Mouse (Mus musculus) heart, embryonic 11.5 days (tissue): ENCODE data around the gene A230050P20Rik. TPM values are rescaled to one million over a fixed set of nuclear protein-coding genes. Genes with fewer than 3 reads are reported as not detected.
A peak's percentile ranks its signal among the peaks of the same experiment; 100 is the strongest.

Experiments used
- ATAC-seq: fragments of 200-750 bp; cut with Nextera tagmentation; replicated peaks from 2 replicates; pipeline ENCODE4 v1.8.0; 2017; ENCODE audit warnings: moderate library complexity; ENCODE audit not compliant: insufficient number of reproducible peaks, low FRiP score, low TSS enrichment
- H3K27ac ChIP-seq: fragments of 300-500 bp; sonication (generic); 2 replicates; pipeline ENCODE4 v1.5.1; 2014; ENCODE audit warnings: mild to moderate bottlenecking, low read depth, low read length
- H3K27me3 ChIP-seq: fragments of 300-500 bp; sonication (generic); 2 replicates; pipeline ENCODE4 v1.6.1; 2014; ENCODE audit warnings: mild to moderate bottlenecking, low read length, mixed read lengths; ENCODE audit not compliant: control insufficient read depth, insufficient read depth
- H3K36me3 ChIP-seq: fragments of 300-500 bp; sonication (generic); 2 replicates; pipeline ENCODE4 v1.6.1; 2014; ENCODE audit warnings: mild to moderate bottlenecking, low read length, moderate library complexity, mixed read lengths; ENCODE audit not compliant: control insufficient read depth, insufficient read depth
- H3K4me1 ChIP-seq: fragments of 300-500 bp; sonication (generic); 2 replicates; pipeline ENCODE4 v1.6.1; 2014; ENCODE audit warnings: low read length; ENCODE audit not compliant: control insufficient read depth, insufficient read depth
- H3K4me2 ChIP-seq: fragments of 300-500 bp; sonication (generic); 2 replicates; pipeline ENCODE4 v1.6.1; 2014; ENCODE audit warnings: mild to moderate bottlenecking, moderate library complexity
- H3K4me3 ChIP-seq: fragments of 300-500 bp; sonication (generic); 2 replicates; pipeline ENCODE4 v1.5.1; 2014; ENCODE audit warnings: low read depth, low read length
- H3K9ac ChIP-seq: fragments of 300-500 bp; sonication (generic); 2 replicates; pipeline ENCODE4 v1.6.1; 2014; ENCODE audit warnings: mild to moderate bottlenecking, low read depth, low read length, moderate library complexity
- H3K9me3 ChIP-seq: fragments of 300-500 bp; sonication (generic); replicated peaks from 2 replicates; pipeline ENCODE4 v1.6.1; 2016; ENCODE audit warnings: low read length; ENCODE audit not compliant: control insufficient read depth
- WGBS: fragments of 180-500 bp; shearing (Covaris S2); extraction: QIAGEN DNeasy Blood & Tissue Kit; methylation state at CpG from one replicate; pipeline ENCODE4 v1.1.7; 2014; ENCODE audit not compliant: insufficient replicate concordance; 5-methylcytosine and 5-hydroxymethylcytosine counted together
- polyA plus RNA-seq: library from polyadenylated mRNA; unstranded; fragments of >200 nt; fragmentation: Nextera tagmentation; extraction: Ambion mirVana; gene quantifications from 2 replicates; pipeline ENCODE4 v1.2.1, GENCODE M21; 2014

A230050P20Rik gene
- polyA plus RNA-seq, 1 experiment from 2014 or later: 2.1 TPM

DNA sequence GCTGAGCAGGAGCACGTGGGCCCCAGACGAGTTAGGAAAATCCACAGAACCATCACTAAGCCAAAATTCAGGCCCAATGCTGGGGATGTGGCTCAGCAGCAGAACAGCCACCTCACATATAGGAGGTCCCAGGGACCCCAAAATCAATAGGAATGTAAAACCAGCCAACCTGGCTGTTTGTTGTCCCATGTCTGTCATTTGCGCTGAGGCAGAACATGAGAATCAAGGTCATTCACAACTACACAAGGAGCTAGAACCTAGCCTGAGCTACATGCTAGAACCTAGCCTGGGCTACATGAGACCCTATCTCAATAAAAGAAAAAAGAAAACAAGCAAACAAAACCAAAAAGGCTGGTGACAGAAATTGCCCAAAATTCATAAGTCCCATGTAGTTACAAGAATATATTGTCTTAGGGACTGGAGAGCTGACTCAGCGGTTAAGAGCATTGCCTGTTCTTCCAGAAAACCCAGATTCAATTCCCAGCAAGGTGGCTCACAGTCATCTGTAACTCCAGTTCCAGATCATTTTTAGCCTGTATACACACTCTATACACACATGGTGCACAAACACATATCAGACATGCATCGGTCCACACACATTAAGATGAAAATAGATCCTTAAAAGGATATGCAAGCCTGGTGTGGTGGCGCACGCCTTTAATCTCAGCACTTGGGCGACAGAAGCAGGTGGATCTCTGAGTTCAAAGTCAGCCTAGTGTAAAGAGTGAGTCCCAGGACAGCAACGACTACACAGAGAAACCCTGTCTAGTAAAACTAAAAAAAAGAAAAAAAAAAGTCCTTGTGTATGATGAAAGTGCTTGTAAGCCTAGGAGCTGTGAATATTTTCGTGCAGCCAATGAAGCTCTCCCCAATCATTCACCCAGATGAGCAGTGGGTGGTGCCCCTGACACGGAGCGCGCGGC, 8.9 kb downstream of the A230050P20Rik start:
- H3K36me3 ChIP-seq: no peaks in the 10 kb centered on the region
- peaks cover 6% of the 10 kb centered on the region for H3K4me1 ChIP-seq
- 32% methylated on average over 14 of the region's 14 CpGs for WGBS
- H3K9ac ChIP-seq: peak overlapping the region; percentile 62
- peak overlapping the region; percentile 70 for H3K4me2 ChIP-seq
- no peaks in the 10 kb centered on the region for H3K9me3 ChIP-seq
- peaks cover 2% of the 10 kb centered on the region; the same call in 1 of the 2 replicates for H3K27me3 ChIP-seq
- peak overlapping the region; percentile 35 for H3K4me3 ChIP-seq
- H3K27ac ChIP-seq: peak overlapping the region; percentile 50; the same call in 1 of the 2 replicates
- no peak for ATAC-seq

DNA sequence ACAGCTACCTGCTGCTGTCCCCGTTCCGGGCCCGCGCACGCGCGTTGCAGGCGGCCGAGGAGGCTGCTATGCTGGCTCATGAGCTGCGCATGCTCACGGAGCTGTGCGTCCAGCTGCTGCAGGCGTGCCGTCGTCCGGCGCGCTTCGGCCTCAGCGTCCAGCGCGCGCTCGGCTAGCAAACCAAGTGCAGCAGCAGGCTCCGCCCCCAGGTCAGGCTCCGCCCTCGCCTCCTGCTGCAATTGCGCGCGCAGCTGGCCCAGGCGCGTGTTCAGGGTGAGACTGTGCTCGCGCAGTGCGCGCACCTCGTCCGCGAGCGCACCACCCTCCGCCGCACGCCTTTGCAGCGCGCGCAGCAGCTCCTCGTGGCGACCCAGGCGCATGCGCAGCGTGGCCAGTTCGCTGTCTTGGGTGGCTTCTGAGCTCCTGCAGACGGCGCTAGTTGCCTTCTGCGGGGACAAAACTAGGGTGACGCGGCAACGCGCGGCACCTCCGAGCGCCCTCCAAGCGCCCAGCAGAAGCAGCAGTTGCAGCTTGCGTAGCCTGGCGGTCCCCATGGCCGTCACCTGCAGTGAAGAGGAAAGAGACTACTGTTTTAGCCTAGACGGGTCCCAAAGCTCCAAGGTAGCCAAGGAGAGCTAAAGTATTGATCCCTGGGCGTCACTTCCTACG, 9.7 kb downstream of the A230050P20Rik start:
- WGBS: under 1% methylated on average over 69 of the region's 69 CpGs
- H3K9ac ChIP-seq: peak overlapping the region; percentile 76
- peak overlapping the region; percentile 83 for H3K27ac ChIP-seq
- peak overlapping the region; percentile 73 for H3K4me2 ChIP-seq
- ATAC-seq: peak; percentile 92
- peaks cover 6% of the 10 kb centered on the region for H3K4me1 ChIP-seq
- H3K9me3 ChIP-seq: no peaks in the 10 kb centered on the region
- no peaks in the 10 kb centered on the region for H3K36me3 ChIP-seq
- H3K27me3 ChIP-seq: peaks cover 2% of the 10 kb centered on the region; the same call in 1 of the 2 replicates
- H3K4me3 ChIP-seq: peak overlapping the region; percentile 38

DNA sequence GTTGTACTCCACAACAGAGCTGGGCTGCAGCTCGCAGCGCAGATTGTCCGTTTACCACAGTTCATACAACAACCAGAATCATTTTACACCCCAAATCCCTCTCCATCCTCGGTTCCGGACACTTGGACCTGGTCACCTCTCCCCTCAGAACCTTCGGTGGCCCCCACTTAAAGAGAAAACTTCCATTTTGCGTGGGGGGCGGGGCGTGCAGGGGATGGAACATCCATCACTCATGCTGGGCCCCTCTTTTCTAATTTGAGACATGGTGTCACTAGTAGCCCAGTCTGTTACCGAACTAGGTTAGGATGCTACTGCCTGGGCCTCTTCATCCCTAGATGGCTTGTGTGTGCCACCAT, 10.2 kb downstream of the A230050P20Rik start:
- Histone ChIP-seq H3K27me3 (peaks cover 2% of the 10 kb centered on the region; the same call in 1 of the 2 replicates), H3K36me3 (no peaks in the 10 kb centered on the region), H3K9me3 (no peaks in the 10 kb centered on the region), H3K4me1 (peaks cover 6% of the 10 kb centered on the region), H3K27ac (peak overlapping the region; percentile 83), H3K4me3 (peak overlapping the region; percentile 38), H3K4me2 (peak overlapping the region; percentile 73), H3K9ac (peak overlapping the region; percentile 76)
- WGBS: 19% methylated on average over 10 of the region's 10 CpGs
- peak; percentile 0 for ATAC-seq

DNA sequence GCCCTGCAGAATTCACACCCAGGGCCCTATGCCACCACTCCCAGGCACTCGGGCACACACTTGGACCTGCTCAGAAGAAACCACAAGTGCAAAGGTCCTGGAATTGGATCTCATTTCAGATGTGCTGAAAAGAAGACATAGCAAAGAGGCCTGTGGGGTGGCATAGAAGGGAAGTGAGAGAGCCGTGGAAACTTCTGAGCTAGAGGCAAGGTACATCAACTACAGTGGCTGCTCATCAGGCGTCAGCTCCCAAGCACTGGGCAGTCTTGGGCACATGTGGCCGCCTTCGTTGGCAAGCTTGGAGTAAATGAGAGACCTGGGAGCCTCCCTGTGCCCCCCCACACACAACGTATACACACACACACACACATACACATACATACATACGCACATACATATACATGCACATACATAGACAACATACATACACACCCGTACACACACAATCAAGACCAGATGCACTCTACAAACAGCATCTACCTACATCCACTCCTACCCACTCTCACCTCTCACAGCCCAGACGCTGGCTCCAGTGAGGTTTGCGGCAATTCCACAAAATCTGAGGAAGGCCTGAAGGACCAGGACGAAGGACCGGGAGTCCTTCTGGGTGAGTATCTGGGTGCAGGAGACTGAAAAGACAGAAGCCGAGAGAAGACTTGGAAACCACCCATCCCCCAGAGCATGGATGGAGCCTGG, 10.8 kb downstream of the A230050P20Rik start, which contains the start of gene Angptl6:
Gene Angptl6 (minus strand): TSS at position 631 of the 696 bp plus-strand sequence.
- peaks cover 6% of the 10 kb centered on the region for H3K4me1 ChIP-seq
- 0 out of 2 replicates have a peak, but pooled peaks cover 2% of the 10 kb centered on the region for H3K27me3 ChIP-seq
- H3K27ac ChIP-seq: peak within 1 kb of the TSS; percentile 83
- ATAC-seq: no peak
- no peaks in the 10 kb centered on the region for H3K36me3 ChIP-seq
- 83% methylated on average over 13 of the region's 13 CpGs for WGBS
- H3K9me3 ChIP-seq: no peaks in the 10 kb centered on the region
- peak within 1 kb of the TSS; percentile 73 for H3K4me2 ChIP-seq
- H3K4me3 ChIP-seq: peak within 1 kb of the TSS; percentile 38
- peak within 1 kb of the TSS; percentile 76 for H3K9ac ChIP-seq

DNA sequence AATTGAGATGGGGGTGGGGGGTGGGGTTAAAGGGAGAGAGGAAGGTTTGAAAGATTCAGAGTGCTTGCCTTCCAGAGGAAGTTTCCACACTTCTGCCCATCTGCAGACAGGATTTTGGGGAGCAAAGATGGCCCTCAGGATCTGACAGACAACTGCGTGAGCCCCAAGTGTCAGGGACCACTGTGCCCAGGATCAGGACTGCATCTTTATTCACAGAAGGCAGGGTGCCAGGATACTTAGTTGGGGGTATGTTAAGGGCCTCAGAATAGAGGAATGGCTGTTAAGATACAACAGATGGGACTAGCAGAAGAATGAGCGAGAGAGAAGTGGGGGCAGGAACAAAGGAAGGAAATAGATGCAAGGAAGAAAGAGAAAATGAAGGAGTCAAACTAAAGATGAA, 18.1 kb downstream of the A230050P20Rik start:
- Histone ChIP-seq H3K4me1 (no peaks in the 10 kb centered on the region), H3K9me3 (no peaks in the 10 kb centered on the region), H3K4me2 (no peak overlapping the region), H3K27me3 (no peaks in the 10 kb centered on the region), H3K36me3 (peaks cover 22% of the 10 kb centered on the region), H3K9ac (no peak overlapping the region), H3K4me3 (no peak overlapping the region), H3K27ac (no peak overlapping the region)
- WGBS: 83% methylated on average over 2 of the region's 2 CpGs
- no peak for ATAC-seq

DNA sequence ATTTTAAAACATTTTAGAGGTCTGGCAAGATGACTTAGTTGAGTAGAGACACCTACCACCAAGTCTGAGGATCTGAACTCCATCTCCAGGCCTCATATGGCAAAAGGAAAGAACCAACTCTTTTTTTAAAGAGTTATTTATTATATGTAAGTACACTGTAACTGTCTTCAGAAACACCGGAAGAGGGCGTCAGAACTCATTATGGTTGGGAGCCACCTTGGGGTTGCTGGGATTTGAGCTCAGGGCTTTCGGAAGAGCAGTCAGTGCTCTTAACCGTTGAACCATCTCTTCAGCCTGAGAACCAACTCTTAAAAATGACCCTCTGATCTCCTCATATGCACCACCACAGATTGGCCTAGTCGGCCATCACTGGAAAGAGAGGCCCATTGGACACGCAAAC, 18.7 kb downstream of the A230050P20Rik start:
- Histone ChIP-seq H3K27me3 (no peaks in the 10 kb centered on the region), H3K9ac (no peak overlapping the region), H3K36me3 (peaks cover 28% of the 10 kb centered on the region), H3K9me3 (no peaks in the 10 kb centered on the region), H3K4me2 (peak overlapping the region; percentile 91; the same call in 1 of the 2 replicates), H3K4me3 (no peak overlapping the region), H3K27ac (no peak overlapping the region), H3K4me1 (no peaks in the 10 kb centered on the region)
- 88% methylated on average over 6 of the region's 6 CpGs for WGBS
- ATAC-seq: no peak

DNA sequence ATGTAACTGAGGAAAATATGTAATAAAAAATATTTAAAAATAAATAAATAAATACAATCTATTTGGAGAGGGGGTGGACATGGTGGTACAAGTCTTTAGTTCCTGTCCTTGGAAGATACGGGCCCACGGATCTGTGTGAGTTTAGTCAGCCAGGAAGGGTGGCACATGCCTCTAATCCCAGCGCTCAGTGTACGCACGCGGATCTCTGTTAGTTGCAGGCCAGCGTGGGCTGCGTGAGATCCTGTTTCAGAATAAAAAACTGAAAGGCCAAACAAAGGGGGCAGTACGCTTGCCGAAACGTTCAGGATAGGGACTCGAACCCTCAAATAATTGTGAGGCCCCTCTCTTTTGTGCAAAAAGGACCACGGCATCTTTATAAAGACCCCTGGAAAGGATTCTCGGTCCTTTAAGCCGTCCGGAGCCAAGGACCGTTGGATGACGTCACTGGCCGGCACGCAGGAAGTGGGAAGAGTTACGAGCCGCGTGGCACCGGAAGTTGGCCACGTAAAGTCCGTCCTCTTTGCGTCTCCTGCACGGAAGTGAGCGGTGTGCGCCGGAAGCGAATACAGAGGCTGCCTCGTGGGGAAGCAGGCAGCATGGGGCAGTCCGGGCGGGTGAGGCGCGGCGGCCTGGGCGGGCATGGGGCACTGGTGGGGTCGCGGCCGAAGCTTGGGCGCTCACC, 19.4 kb downstream of the A230050P20Rik start, which contains the start of gene Ppan:
Gene Ppan (plus strand): TSS at position 472 of the 682 bp plus-strand sequence.
- peak; percentile 93 for ATAC-seq
- peak within 1 kb of the TSS; percentile 91 for H3K9ac ChIP-seq
- WGBS: under 1% methylated on average over 43 of the region's 43 CpGs
- peak within 1 kb of the TSS; percentile 94 for H3K27ac ChIP-seq
- peak within 1 kb of the TSS; percentile 94 for H3K4me3 ChIP-seq
- peaks cover 34% of the 10 kb centered on the region for H3K36me3 ChIP-seq
- H3K4me2 ChIP-seq: peak within 1 kb of the TSS; percentile 91
- H3K27me3 ChIP-seq: no peaks in the 10 kb centered on the region
- no peaks in the 10 kb centered on the region for H3K9me3 ChIP-seq
- no peaks in the 10 kb centered on the region for H3K4me1 ChIP-seq
